Mouse (Mus musculus) lung, adult 18-20 months (tissue): ENCODE results near the gene Ggact.

ENCODE experiments used
- DNase-seq, 2 experiments: peaks; one replicate each; pipeline ENCODE4 v3.0.0; 2022; ENCODE audit warnings: mixed read lengths in 2 of 2

Ggact gene

DNA sequence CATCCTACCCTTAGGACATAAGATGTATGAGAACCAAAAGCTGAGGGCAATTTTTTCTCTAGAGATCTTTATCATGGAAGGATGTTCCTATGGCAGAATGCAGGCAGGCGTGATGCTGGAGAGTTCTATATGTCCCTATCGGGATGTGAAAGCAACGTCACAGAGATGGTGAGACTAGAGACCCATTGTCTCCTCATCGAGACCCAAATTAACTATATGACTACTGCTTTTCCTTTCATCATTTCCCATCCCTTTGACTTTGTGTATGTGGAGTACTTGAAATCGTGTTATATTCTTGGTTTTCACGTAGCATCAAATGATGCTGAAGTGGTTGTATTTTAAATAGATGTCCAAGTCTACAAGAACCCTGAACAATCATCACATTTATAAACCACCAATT, at the start of gene Ggact:
Ggact (minus strand) TSS at position 101 of the 400 bp plus-strand sequence.
- no peak for DNase-seq

DNA sequence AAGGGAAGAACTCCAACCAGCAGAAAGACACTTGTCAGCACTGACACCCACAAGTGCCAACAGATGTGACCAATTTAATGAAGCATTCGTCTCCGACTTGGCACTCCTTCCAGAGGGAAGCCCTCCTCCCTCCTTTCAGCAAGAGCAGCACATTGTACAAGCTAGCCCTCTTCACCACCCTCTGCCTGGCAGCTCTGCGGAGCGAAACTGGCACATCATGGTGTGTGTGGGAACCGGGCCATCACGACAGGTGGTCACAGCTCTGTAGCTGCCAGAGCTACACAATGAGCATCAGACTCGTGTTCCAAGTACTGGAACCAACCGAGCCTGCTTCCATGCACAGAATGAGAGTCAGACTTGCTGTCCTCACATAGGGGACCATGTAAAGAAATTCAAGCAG, 44.4 kb upstream of the Ggact start:
- DNase-seq: no peak

DNA sequence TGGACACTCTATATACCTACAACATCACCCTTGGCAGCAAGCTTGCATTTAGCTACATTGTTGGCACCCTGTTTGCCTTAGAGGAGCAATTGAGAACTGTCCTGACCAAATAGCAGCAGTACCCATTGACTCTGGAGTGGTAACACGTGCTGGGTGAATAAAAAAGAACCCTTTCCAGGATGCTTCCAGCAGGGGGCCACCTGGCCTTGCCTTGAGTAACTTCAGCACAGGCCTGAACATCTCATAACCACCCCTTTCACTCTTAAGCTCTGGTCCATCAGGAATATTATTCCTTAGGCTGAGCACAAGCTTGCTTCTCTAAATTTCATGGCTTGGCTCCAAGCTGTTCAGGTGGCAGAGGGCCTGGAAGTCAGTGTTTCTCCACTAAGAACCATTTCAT, 39.8 kb upstream of the Ggact start:
- DNase-seq: peak; percentile 55 to 59

DNA sequence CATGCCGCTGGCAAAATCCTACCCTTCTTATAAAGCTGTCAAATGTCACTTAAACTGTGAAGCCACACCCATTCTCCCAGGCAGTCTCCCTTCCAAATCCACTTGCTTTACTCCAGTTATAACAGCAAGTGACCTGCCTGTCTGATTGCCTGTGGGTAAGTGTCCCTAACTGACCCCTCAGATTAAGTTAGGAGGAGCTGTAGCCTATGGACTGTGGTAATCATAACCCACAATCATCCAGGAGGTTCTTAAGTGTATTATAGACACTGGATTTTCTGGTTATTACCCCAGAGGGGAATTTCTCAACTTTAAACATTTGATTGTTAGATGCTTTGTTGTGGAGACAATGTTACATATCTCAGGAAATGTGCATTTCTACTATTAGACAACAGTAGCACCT, 39.0 kb upstream of the Ggact start:
- no peak for DNase-seq

DNA sequence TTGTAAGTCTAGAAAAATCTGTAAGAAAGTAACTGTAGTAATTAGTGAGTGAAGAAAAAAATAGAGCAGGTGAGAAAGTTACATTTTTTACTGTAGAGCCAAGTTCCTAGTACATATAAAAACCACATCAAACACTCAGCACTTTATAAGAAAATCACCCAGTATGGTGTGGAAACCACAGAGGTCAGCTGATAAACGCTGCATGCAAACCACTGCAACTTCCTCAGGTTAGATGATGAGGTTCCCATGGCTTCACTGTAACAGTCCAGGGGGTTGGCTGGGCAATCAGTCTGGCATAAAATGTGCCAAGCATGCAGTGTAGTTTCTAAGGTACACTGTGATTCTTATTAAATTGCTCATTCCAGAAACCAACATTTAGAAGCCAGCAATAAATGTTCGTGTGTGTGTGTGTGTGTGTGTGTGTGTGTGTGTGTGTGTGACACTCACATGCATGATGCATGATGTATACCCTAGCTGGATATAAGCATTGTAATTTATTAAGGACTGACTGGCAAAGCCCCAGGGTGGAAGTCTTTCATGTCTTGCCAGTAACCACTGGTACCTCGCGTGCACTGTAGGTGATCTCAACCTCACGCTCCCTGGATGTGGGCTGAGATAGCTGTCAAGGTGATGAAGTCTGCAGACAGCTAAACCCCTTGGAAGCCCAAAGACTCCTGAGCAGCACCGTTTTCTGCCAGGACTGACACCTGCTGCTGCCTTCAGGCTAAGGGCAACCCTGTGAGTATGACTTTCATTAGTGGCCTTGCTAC, 38.3 kb upstream of the Ggact start:
- no peak for DNase-seq

DNA sequence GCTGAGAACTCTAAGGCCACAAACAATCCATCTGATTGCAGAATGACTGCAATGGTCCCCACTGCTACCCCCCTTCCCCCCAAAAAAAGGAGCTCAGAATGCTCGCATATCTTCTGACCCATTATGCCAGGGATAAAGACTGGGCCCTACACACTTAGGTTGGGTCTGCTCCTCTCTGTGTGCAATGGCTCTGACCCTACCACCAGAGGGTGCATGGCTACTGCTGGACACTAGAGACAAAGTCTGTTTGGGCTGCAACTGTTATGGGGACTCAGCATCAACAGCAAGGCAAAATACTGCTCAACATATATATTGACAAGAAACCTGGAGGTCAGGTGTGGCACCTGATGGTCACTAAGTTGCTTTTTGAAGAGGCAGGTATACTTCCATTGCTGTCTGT, 37.4 kb upstream of the Ggact start:
- DNase-seq: no peak

DNA sequence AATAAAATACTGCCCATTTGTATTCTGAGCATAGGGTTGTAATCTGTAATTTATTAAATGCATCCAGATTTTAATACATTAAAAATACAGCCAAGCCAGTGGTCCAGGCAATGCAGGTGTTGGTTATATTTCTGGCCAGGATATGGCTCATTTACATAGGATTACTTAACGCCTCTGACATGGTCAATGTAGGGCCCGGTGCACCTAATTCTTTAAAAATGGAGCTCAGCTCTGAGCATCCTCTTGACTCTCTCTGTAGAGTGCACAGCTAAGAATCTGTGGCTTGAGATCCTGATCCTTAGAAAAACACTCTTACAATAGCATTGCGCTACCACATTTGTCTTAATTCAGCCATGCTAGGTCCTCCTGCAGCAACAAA, 29.9 kb upstream of the Ggact start:
- no peak for DNase-seq

DNA sequence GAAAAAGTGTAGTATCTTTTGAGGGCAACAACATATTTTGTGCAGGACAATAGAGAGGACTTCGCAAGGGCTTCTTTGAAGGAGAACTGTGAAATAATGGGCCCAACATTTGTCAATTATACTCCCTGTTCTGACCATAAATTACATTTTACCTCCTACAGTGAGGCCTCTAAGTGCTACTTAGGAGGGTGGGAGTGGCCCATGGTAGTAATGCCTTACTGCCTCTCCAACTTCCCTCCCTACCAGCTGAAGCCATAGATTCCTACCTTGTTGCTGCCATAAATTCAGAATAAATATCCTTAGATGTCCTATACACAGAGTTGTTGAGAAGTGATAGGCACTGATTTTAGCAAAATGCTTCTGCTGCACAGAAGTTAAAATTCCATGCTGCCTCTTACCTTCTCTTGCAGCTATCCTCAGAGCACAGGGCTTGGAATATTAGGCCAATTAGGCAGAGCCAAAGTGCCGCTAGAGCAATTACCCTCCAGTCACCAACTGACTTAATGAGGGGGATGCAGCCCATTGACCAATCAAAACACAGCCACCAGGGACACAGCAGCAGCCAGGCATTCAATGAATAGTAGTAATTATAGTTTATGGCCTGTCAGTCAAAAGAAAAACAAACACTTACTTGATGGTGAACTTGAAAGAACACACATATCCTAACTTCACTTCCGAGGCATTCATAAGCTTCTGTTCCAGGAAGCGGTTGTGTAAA, 29.4 kb upstream of the Ggact start:
- DNase-seq: no peak

DNA sequence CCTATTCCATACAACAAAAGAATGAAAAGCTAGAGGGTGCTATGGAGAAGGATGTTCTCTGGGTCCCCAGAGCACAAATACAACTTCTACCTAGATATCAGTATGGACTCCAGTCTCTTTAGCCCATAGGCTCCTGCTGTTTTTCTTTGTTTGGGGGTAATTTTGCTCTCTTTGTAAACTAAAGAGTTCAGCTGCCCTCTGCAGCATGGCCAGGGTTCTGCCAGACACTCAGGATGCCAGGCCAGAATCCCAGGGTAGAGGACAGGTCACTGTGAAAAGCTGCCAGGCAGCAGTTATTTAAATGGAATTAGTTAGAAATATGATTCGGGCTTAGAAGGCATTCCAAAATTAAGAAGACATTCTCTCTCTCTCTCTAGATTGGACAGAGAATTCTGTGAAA, 22.9 kb upstream of the Ggact start:
- no peak for DNase-seq

DNA sequence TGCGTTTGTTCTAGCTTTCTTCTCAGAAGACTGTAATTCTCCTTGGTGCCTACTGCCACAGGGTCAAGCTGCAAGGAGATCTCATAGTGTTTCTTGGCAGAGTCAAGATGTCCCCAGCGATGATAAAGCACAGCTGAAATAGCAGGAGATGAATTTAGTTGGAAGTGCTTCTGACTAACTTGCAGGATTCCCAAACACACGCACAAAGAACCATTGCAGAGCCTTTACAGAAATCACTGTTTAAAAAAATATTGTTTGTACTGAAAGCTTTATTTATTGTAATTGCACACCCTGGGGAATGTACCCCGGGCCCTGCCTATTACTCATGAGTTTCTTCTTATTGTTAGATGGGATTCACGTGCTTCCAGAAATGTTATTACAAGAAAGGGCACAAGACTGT, 6.5 kb upstream of the Ggact start:
- DNase-seq: no peak

DNA sequence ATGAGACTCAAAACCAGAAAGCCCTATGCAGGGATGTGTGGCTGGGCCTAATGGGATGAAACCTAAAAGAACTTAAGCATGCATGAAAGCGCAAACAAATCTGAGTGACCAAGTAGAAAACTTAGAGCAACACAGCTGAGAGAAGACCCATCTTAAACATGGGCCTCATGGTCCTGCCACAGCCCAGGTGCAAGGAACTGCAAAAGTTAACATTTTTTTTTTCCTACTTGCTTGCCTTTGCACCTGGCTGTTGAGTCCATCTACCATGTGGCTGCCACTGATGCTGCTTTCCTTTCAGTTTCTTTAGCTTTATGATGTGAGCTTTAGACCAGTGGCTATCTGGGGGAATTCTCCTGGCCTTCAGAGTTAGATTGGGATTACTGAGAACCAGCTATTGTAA, 4.1 kb upstream of the Ggact start:
- no peak for DNase-seq

DNA sequence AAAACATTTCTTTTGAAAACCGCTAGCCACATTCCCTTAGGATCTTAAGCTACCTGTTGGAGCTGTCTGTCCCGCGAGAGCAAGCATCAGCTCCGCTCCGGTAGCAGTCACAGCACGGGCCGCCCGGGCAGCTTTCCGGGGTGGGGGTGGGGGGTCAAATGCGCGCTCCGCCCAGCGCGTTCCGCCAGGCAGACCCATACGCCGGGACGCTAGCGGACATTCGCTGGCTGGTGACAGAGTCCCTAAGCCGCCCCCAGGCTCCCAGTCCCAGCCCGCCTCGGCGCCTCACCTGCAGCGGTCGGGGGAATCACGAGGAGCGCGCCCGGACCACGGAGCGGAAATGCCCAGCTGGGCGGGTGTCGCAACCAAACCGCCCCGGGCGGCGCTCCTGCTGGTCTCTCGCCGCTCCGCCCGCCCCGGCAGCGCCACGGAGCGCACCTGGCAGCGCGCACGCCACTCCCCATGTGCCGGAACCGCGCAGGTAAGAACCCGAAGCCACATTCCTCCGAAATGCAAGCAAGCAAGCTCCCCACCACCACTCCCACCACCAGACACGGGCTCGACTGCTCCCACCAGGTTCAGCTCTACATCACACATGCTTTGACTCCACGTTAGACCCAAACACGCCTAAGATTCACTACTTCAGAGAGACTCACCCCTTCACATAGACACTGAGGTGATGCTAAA, 602 bp downstream of the Ggact start:
- peak; percentile 75 to 76 for DNase-seq

DNA sequence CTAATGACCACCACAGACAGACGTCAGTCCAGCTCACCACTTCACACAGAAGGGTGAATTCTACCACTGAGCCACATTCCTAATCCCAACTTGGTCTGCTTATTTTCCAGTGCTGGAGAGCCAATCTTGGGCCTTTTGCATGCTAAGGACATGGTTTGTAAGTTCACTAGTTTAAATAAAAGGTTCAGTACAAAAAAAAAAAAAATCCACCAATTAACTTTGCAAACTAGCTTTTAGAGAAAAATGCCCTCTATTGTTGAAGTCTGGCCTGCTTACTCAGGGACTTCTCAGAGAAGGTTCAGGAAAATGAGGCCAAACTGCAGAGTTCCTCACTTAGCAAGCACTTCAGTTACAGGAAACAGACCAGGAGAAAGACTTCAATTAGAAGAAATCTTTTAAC, 1.4 kb downstream of the Ggact start:
- no peak for DNase-seq

DNA sequence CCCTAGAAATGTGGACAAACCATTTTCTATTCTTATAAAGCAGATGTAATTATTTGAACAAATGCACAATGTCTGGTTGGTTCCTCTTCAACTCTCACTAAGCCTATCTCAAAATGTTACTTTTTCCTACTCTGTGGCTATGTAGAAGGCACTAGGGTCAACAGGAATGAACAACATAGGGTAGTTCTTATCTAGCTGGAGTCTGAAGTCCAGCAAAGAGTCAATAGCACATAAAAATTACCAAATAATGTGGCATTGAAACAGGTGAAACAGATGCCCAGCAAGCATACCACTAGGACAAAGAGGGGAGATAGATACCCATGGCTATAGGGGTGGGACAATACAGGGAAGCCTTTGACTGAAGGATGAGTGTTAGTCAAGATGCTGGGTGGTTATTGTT, 2.3 kb downstream of the Ggact start:
- no peak for DNase-seq

DNA sequence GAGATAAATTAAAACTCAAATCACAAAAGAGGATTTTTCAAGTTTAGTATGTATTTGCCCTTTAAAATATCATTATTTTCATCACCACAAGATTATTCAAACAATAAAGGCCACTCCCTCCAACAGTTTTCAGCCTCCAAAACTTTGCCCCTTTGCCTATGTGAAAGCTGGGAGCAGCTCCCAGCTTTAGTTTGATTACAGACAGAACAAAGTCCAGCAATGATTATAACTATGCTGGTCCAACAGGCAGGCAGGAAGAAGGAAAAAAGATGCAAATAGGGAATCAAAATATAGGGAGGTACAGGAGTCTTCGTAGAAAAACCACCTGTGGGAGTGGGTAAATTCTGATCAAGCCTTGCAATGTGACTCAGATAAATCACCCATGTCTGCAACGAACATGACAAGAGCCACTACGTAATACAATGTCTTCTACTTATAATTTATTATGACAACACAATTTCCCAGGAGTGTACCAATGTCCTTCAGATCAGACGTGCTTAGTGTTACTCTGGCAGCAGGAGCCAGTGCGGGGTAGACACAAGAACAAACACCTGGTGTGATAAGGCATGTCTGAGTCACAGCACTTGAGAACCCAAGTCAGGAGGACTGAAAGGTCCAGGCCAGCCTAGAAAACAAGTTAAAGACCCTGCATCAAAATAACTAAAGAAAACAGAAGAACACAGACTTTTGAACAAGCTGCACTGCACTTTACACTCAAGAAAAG, 4.0 kb downstream of the Ggact start:
- peak; percentile 27 to 46 for DNase-seq

DNA sequence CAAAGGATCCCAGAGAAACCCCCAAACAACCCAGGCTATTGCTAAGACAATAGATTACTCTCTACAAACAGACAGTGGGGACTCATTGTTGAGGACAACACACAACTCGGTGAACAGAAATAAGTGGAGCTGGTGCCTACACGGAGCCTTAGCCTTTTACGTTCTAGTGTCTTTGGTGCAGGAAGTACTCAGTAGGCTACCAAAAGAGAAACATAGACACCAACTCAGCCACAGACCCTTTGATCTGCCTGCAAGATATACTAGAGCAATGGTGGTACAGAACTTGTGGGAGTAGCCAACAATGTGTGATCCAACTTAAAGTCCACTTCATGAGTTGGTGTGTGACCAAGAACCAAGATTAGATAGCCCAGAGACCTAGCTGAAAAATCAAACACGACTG, 5.5 kb downstream of the Ggact start:
- no peak for DNase-seq

DNA sequence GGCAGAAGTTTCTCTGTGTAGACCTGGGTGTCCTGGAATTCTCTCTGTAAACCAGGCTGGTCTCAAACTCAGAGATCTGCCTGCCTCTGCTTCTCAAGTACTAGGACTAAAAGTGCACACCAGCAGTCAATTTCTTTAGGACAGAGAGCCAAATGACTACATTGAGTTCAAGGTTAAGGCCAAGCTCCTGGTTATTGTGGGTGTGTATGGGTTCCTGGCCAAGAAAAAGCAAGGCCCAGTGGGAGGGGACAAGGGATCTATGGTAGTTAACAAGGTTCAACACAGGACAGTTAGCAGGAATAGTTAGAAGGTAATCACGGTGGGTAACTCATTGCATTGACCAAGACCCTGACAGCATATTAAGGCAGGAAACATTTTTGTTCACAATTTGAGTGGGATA, 8.6 kb downstream of the Ggact start:
- DNase-seq: no peak

DNA sequence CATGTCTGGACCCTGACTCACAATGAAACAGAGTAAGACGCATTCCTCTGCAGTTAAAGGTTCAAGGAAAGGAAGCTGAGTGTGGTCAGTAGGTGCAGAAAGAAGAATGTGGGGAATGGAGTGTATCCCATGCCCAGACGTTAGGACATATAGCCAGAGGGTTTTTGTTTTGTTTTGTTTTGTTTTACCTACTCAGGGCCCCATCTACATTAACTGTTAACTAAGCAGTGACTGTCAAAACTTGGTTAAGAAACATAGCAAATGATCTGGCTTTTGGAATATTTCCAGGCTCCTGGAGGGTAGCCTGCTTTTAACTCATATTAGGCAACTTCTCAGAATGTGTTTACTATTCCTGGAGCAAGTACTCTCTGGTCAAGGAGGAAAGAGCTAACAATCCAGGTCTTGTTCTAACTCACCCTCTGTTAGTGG, 9.6 kb downstream of the Ggact start:
- DNase-seq: peak in 1 of 2 experiments; percentile 47

DNA sequence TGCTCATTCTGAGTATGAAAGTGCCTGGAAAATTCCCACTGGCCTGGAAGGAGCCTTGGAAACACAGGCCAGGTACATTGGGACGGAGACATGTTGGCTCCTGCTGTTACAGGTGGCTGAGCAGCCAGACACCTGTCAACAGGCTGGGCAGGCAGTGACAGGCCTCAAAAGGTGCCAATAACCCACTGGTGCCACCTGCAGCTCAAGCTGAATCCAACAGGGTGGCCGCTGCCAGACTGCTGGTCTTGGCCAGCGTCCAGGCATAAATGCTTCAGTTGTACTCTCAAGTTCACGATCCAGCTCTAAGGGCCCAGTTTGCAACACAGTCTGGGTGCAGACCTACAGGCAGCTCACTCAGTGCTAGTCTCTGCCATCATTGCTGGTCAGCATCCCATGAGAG, 10.7 kb downstream of the Ggact start:
- DNase-seq: peak; percentile 88 to 91

DNA sequence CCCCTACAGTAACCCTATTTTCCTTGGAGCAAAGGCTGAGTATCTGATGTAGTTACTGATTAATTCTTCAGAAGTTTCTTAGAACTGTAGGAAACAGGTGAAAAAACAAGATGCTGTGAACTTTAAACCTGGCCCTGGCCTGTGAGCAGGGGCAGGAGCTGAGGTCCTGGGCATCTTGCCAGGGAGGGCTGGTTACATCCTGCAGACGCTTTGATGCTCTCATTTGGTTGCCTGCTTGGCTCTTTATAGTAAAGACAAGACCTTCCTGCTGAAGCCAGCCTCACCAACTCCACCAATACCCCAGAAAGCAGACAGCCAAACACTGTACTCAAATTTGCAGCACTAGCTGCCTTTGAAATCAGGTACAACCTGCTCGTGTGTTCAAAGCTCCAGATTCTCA, 11.4 kb downstream of the Ggact start:
- peak; percentile 10 to 17 for DNase-seq

DNA sequence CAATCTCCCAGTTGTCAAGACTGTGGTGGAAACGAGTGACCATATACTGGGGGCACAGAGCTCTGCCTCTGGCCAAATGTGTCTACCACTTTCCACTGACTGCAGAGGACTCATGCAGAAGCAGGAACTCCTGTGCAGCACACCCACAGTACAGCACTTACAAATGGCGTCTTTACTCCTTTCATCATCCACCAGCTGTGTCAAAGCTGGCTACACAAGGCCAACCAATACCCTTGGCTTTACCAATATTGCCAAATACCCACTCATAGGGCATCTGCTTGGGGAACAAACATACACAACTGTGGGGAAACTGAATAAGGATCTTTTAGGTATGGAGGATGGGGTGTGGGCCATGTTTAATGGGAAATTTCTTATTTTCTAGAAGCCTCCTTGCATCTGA, 11.8 kb downstream of the Ggact start:
- DNase-seq: no peak

DNA sequence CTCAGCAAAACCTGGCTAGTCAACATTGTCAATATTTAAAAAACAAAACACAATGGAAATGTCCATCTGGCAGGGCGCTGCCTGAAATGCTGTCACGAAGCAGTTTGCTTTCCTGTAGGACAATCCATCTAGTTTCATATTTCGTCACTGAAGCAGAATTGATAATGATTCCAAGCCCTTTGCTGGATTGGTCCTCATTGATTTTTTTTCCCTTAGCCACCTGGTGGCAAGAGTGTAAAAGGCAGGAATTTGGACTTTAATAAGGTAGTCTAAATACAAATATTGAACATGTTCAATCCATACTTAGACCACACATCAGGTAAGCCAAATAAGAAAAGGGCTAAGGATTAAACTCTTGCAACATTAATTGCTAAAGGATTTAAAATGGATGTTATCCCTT, 12.4 kb downstream of the Ggact start:
- DNase-seq: no peak

DNA sequence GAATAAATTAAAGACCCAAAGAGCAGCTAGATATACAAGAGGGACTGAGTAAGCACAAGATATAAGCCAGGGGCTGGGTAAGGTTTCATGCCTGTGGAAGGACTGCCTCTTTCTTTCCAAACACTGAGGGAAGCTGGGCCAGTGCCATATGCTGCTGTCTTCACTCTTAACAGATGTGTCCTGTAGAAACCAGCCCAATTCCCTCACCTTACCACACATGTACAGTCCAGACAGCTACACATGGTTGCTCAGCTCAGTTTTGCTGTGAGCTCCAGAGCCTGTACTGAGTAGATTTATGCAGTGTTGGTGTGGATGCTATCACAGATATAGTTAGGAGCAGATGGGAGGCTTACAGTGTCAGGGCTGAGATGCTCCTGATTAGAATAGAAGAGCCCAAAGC, 12.9 kb downstream of the Ggact start:
- no peak for DNase-seq
